Mouse (Mus musculus): ENCODE measurements around the gene Zdhhc21.

DNA sequence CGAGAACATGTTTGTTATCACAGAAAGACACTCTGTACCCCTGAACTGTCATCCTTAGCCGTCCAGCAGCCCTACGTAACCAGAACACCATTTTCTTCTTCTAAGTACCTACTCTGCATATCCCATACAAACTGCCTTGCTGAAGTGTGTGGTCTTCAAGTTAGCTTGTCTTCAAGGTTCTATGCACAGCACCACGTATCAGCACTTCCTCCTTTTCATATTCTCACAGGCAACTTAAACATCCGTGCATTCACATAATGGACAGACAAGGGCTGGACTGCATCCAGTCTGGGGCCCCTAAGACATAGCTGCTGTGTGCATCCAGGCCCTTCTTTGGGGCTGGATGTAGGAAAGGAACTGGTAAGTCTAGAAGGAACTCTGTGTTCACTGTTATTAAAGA is 41.9 kb downstream of the Zdhhc21 start:
- TF ChIP-seq CTCF (IDR thresholded peaks at IDR 0.05; ENCODE audit: borderline replicate concordance, insufficient read depth, low read length) (no peak), POLR2A (IDR thresholded peaks at IDR 0.05; ENCODE audit: low read depth, low read length) (no peak)

Measured in embryonic fibroblast, embryonic 13.5 days (primary cell).